Mouse (Mus musculus): Measurements from ENCODE around the gene Gnb2.

The Gnb2 gene

GRCm38 (mm10) chr5:137533117-137533827 is at the start of gene Gnb2, which contains the start of gene Epo:
Gene Gnb2 (minus strand): TSS chr5:137533510.
Gene Epo (minus strand): TSS chr5:137533242.
- DNase-seq (ENCODE audit: low read depth, low spot score) = peak; percentile 98

- DNase-seq (ENCODE audit: low read depth, low spot score) = no peak
Observed at GRCm38 (mm10) chr5:137582702-137583101, 49.4 kb upstream of the Gnb2 start.

DNA sequence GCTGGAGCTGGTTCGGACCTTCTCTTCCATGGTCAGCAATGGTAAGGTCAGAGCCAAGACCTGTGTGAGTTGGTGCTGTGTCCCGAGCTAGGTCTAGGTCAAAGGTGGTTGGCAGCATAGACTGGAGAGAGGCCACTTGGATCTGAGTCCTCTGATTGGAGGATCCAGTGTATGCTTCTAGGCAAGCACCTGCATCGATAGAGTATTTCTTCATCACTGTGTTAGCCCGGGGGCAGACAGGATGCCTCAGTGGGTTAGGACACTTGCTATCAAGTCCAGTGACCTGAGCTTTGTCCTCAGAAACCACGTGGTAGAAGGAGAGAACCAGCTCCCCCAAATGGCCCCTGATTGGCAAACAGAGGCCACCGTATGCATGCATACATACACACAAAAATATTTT is 46.9 kb upstream of the Gnb2 start:
- DNase-seq (ENCODE audit: low read depth, low spot score) = no peak

DNA sequence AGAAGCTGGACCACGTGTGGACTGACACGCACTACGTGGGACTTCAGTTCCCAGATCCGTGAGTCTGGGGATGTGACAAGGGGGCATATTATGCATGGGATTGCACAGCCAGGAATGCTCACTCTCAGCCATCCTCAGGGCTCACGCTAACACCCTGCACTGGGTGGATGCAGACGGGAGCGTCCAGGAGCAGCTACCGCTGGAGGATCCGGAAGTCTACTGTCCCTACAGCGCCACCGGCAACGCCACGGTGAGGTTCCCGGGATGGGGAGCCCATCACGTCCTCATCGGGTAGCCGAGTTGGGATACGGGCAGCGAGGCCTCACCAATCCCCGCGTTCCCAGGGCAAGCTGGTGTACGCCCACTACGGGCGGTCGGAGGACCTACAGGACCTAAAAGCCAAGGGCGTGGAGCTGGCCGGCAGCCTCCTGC is 41.2 kb upstream of the Gnb2 start:
- DNase-seq (ENCODE audit: low read depth, low spot score) = no peak

- DNase-seq (ENCODE audit: low read depth, low spot score) = no peak
Observed at GRCm38 (mm10) chr5:137570691-137571586, 37.6 kb upstream of the Gnb2 start.

- no peak for DNase-seq (ENCODE audit: low read depth, low spot score)
Observed at GRCm38 (mm10) chr5:137570181-137570580, 36.9 kb upstream of the Gnb2 start.

GRCm38 (mm10) chr5:137569665-137570064 is 36.4 kb upstream of the Gnb2 start, which contains the start of gene Tfr2:
Gene Tfr2 (plus strand): TSS chr5:137569840.
- DNase-seq (ENCODE audit: low read depth, low spot score) = no peak

DNA sequence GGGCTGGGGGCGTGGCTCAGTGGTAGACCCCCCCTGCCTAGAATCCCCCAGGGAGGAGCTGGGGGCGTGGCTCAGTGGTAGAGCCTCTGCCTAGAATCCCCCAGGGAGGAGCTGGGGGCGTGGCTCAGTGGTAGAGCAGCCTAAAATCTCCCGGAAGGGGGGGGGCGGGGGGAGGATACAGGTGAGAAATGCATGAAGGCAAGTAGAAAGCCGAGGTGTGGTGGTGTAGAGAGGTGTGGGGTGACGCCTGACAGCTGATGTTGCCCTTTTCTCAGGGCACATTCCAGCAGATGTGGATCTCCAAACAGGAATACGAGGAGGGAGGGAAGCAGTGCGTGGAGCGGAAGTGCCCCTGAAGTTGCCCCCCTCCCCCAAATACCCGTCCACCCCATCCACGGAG is 35.7 kb upstream of the Gnb2 start:
- no peak for DNase-seq (ENCODE audit: low read depth, low spot score)

DNA sequence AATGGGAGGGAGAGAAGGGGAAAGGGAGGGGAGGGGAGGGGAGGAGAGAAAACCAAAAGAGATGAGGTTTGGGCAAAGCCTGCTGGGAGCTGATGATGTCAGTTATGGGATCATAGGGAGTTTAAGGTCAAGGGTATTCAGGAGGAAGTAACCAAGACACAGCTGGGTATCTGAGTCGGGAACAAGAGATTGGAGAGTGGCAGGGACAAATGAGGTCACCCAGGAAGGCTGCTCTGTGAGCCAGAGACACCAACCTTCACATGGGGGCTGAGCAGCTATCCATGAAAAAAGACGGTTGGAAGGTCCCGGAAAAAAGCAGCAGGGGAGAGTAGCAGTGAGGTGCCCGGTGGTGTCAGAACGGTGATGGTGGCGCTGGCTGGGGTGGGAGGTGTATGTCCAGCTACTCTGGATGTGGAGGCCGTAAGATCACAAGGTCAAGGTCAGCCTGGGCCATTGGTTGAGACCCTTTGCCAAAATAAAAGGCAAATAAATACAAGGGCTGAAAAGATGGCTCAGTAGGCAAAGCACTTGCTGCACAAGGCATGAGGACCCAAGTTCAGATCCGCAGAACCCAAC is 35.0 kb upstream of the Gnb2 start:
- no peak for DNase-seq (ENCODE audit: low read depth, low spot score)

- DNase-seq (ENCODE audit: low read depth, low spot score) = no peak
Observed at GRCm38 (mm10) chr5:137566416-137566815, 33.1 kb upstream of the Gnb2 start.

DNA sequence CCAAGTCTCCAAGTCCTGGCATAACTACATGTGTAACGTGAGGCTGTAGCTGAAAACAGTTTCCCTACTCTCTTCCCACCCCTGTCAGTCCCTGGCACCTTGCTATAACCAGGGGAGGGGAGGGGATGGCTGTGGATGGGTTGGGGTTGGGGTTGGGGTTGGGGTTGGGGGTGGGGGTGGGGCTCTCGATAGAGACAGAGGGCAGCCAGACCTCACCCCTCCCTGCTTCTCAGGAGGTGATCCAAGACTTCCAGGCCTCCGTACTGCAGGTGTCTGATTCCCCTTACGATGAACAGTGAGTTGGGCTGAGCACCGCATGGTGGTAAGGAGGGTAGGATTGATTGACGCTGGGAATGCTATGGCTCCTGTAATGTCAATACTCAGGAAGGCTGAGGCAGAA is 32.4 kb upstream of the Gnb2 start:
- no peak for DNase-seq (ENCODE audit: low read depth, low spot score)

DNA sequence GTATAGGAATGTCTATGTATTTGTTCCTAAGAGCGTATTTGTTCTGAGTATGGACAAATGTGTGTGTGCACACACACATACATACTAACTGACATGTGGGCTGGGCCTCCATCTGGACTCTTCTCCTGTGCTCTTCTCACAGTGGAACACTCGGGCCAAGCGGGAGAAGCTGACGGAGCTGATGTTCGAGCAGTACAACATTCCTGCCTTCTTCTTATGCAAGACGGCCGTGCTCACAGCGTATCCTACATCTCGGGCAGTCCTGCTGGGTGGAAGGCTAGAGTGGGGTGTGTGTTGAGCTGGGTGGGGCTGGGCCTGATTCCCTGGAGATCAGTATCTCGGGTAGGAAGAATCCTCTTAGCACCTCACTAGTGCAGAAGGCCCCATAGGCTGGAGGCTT is 29.7 kb upstream of the Gnb2 start:
- no peak for DNase-seq (ENCODE audit: low read depth, low spot score)

GRCm38 (mm10) chr5:137561556-137561955 is 28.2 kb upstream of the Gnb2 start:
- no peak for DNase-seq (ENCODE audit: low read depth, low spot score)

- DNase-seq (ENCODE audit: low read depth, low spot score) = no peak
Observed at GRCm38 (mm10) chr5:137553898-137554297, 20.6 kb upstream of the Gnb2 start.

DNA sequence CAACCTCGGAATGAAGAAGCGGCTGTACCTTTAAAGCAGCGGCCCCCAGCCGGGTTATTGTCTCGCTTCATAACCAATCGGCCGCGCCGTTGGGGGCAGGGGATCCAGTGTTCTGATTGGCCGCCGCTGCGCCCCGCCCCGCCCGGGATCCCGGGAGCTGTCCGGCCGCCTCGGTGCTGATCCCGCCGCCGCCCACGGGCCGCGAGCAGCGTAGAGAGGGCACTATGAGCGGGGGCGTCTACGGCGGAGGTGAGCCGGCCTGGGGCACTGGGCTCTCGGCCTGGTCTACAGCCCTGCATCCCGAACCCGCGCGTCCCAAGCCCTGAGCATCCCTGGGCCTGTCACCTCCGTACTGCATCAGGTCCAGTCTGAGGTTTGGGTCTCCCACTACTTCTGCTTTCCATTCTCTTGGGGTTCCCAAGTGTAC is 20.1 kb upstream of the Gnb2 start, which contains the start of gene Actl6b:
Gene Actl6b (plus strand): TSS at position 107 of the 427 bp plus-strand sequence.
- no peak for DNase-seq (ENCODE audit: low read depth, low spot score)

- no peak for DNase-seq (ENCODE audit: low read depth, low spot score)
Observed at GRCm38 (mm10) chr5:137553000-137553399, 19.7 kb upstream of the Gnb2 start.

- DNase-seq (ENCODE audit: low read depth, low spot score) = no peak
Observed at GRCm38 (mm10) chr5:137551119-137551518, 17.8 kb upstream of the Gnb2 start.

DNA sequence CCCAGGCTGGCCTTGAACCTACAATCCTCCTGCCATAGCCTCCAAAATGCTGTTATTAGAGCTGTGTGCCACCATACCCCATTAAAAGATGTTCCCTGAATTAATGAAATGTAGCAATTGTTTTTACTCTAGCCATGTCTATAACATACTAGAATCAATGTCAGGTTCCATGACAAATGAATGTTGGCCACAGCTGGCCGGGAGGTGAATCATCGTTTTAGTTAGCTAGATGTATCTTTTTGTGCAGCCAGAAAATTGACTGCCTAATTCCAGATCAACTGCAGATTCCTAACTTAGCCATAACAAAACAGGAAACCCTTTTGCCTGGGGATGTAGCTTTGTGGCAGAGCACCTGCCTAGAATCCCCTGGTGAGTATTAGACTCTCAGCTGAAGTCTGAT is 16.5 kb upstream of the Gnb2 start:
- DNase-seq (ENCODE audit: low read depth, low spot score) = no peak

GRCm38 (mm10) chr5:137545596-137545995 is 12.3 kb upstream of the Gnb2 start:
- DNase-seq (ENCODE audit: low read depth, low spot score) = no peak

DNA sequence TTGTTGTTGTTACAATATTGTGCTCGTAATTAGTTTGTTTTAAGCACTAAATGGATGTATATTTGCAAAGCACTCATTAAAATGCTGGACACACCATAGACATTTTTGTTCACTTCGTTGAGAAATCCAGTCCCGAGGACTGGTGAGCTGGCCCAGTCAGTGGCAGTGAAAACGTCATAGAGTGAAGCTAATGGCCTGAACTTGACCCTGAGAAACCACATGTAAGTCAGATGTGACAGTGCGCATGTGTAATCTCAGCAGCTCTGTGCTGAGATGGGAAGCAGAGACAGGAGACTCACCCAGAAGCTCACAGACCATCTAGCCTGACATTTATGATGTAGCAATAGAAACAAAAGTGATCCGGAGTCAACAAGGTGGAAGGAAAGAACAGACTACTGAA is 11.6 kb upstream of the Gnb2 start:
- no peak for DNase-seq (ENCODE audit: low read depth, low spot score)

DNA sequence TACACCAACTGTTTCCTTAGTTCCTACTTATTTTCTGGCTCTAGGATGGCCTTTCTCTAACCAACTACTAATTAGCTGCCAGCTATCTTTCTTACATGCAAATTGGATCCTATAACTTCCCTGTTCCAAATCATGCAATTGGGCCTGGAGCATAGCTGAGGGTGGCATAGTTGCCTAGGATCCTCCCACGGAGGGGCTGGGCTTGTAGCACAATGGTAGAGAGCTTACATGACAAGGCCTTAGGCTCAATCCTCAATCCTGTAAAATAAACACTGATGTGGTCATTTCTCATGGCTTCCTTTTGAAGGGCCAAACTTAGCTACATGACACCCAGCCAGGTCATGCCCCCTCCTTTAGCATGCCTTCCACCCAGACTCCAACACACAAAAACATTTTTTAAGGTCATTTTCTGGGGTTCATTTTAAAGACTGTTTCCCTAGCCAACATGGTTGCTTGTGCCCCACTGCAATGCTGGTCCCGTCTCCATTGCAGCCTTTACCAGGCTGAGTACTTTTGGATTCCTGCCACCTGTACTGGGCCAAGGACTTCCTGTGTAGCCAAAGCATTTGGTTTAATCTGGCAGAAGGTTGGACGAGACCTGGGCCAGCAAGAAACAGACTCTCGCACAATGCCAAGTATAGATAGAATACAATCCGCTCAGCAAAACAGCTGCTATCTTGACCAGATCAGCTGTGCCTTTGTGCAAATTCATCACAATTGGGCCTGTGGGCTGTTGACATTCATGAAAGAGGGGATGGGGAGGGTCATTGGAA is 8.6 kb upstream of the Gnb2 start:
- DNase-seq (ENCODE audit: low read depth, low spot score) = no peak
